Comparison of ENCODE assay signal across 27 mouse cellular contexts in the genomic region with DNA sequence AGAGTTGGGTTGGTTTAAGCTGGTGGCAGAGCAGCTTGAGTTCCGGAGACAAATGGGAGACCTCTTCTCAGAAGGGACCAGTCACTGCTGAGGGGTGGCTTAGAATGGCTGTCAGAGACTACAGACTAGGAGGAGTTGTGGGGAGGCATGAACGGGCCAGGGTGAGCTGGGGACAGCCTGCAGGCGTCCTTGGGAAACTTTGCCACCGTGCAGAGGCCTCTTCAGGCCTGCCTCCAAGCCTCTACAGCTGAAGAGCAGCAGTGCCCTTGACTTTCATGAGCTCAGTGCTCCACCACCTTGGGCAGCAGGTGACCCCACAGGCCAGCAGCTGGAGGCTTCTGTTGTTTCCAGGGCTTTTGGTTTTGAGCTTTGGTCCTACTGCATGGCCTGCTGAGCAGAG. TPM values are rescaled to one million over a fixed set of nuclear protein-coding genes. Genes with fewer than 3 reads are reported as not detected.
"Had no signal": no experiment of that assay in that cellular context is flagged by ENCODE, and none has a peak within 500 bp of the region (broad histone marks: within the 10 kb centered on the region; RNA-seq: fewer than 3 reads in every experiment).

No protein-coding gene starts in this region.

- H3K4me3 ChIP-seq: lung, embryonic 15.5 days; megakaryocyte, embryonic 14.5 days; midbrain, embryonic 13.5 days; midbrain, embryonic 15.5 days; neural tube, embryonic 13.5 days; neural tube, embryonic 15.5 days; stomach, embryonic 15.5 days had no signal

- H3K27me3 ChIP-seq: lung, embryonic 15.5 days; megakaryocyte, embryonic 14.5 days; midbrain, embryonic 13.5 days; midbrain, embryonic 15.5 days; neural tube, embryonic 13.5 days; neural tube, embryonic 15.5 days; stomach, embryonic 15.5 days had no signal

- H3K27ac ChIP-seq: lung, embryonic 15.5 days; macrophage; midbrain, embryonic 13.5 days; midbrain, embryonic 15.5 days; neural tube, embryonic 13.5 days; neural tube, embryonic 15.5 days; stomach, embryonic 15.5 days; stomach, postnatal 0 days had no signal

- H3K9ac ChIP-seq: liver, postnatal 0 days; lung, embryonic 15.5 days; midbrain, embryonic 13.5 days; midbrain, embryonic 15.5 days; neural tube, embryonic 13.5 days; neural tube, embryonic 15.5 days; stomach, embryonic 15.5 days had no signal

- H3K4me1 ChIP-seq: lung, embryonic 15.5 days; midbrain, embryonic 15.5 days; neural tube, embryonic 13.5 days; neural tube, embryonic 15.5 days; stomach, embryonic 15.5 days had no signal

- ATAC-seq: liver, postnatal 0 days; lung, postnatal 0 days; midbrain, embryonic 13.5 days; midbrain, embryonic 15.5 days had no signal

- DNase-seq: liver, postnatal 0 days; lung, adult 2 months; lung, postnatal 14 days; lung, postnatal 36 days; retina, postnatal 1 day; right cerebral cortex, adult 18-20 months; right cerebral cortex, postnatal 25 days; right cerebral cortex, postnatal 4 days; spleen, adult 18-20 months; thymus, adult 2 months; thymus, postnatal 36 days had no signal

- H3K4me2 ChIP-seq: lung, embryonic 15.5 days; midbrain, embryonic 11.5 days; midbrain, embryonic 13.5 days; midbrain, embryonic 15.5 days; neural tube, embryonic 13.5 days; neural tube, embryonic 15.5 days; stomach, embryonic 15.5 days had no signal

- H3K9me3 ChIP-seq: lung, embryonic 15.5 days; megakaryocyte, embryonic 14.5 days; midbrain, embryonic 13.5 days; midbrain, embryonic 15.5 days; neural tube, embryonic 13.5 days; neural tube, embryonic 15.5 days; stomach, embryonic 15.5 days had no signal

RNA-seq across cellular contexts. Expression of a gene that starts 53.9 kb away (rescaled TPM):
- total RNA-seq: megakaryocyte progenitor cell, adult 5-6 weeks; midbrain, postnatal 0 days; monocyte, adult 5-6 weeks had no signal
- polyA plus RNA-seq: lung, embryonic 15.5 days; macrophage; neural tube, embryonic 11.5 days; testis, adult 2 months; thymus, adult 2 months had no signal
